Mouse (Mus musculus) heart, embryonic 10.5 days (tissue): ENCODE measurements around the gene Unc79. TPM values are rescaled to one million over a fixed set of nuclear protein-coding genes. Genes with fewer than 3 reads are reported as not detected.

Source experiments
- microRNA-seq: library from miRNA; unstranded; fragments of <30 nt; microRNA quantifications from one replicate; pipeline ENCODE4, GENCODE M21; 2017
- polyA plus RNA-seq: library from polyadenylated mRNA; unstranded; fragments of >200 nt; fragmentation: Nextera tagmentation; extraction: Ambion mirVana; gene quantifications from 2 replicates; pipeline ENCODE4 v1.2.1, GENCODE M21; 2016

Gene Unc79
- polyA plus RNA-seq, 1 experiment from 2014 or later, result 0.33 TPM

Small RNA genes lying within 50 kb of the gene (microRNA-seq; reads per million reads assigned to microRNA genes)
- not detected for gene Gm44324

Other genes with a start within 250 kb of the Unc79 start
- gene Itpk1, start 243.9 kb upstream of the Unc79 start, polyA plus RNA-seq, result 3.5 and 4.8 TPM in 2 replicates
- 24.0 and 24.8 TPM in 2 replicates for gene Moap1, start 205.2 kb upstream of the Unc79 start, polyA plus RNA-seq
- gene Tmem251, start 205.1 kb upstream of the Unc79 start, polyA plus RNA-seq, result 8.6 and 9.5 TPM in 2 replicates
- not detected in 2 replicates for gene Gm28051, start 191.1 kb upstream of the Unc79 start, polyA plus RNA-seq
- 32.5 and 36.3 TPM in 2 replicates for gene Gon7, start 191.1 kb upstream of the Unc79 start, polyA plus RNA-seq
- 40.0 and 40.6 TPM in 2 replicates for gene Ubr7, start 190.9 kb upstream of the Unc79 start, polyA plus RNA-seq
- 18.8 and 24.1 TPM in 2 replicates for gene Gm20604, start 190.2 kb upstream of the Unc79 start, polyA plus RNA-seq
- 13.3 and 16.1 TPM in 2 replicates for gene Btbd7, start 70.4 kb upstream of the Unc79 start, polyA plus RNA-seq
- not detected in 2 replicates for gene Cox8c, start 49.5 kb upstream of the Unc79 start, polyA plus RNA-seq